Mouse (Mus musculus) forebrain, embryonic 11.5 days (tissue): ENCODE results near the gene Ncdn. TPM values are rescaled to one million over a fixed set of nuclear protein-coding genes. Genes with fewer than 3 reads are reported as not detected.

ENCODE experiments used
- ATAC-seq: fragments of 200-750 bp; cut with Nextera tagmentation; replicated peaks from 2 replicates; pipeline ENCODE4 v1.8.0; 2017; ENCODE audit warnings: moderate TSS enrichment; ENCODE audit not compliant: low FRiP score
- DNase-seq: peaks from one replicate; pipeline ENCODE4 v3.0.0-alpha.2; 2017; ENCODE audit warnings: low spot score
- H3K27ac ChIP-seq: fragments of 300-500 bp; sonication (generic); 2 replicates; pipeline ENCODE4 v1.5.1; 2014; ENCODE audit warnings: low read depth, low read length
- H3K27me3 ChIP-seq: fragments of 300-500 bp; sonication (generic); 2 replicates; pipeline ENCODE4 v1.6.1; 2014; ENCODE audit warnings: mild to moderate bottlenecking, low read length, mixed read lengths; ENCODE audit not compliant: control insufficient read depth, insufficient read depth
- H3K36me3 ChIP-seq: fragments of 300-500 bp; sonication (generic); 2 replicates; pipeline ENCODE4 v1.6.1; 2014; ENCODE audit warnings: mild to moderate bottlenecking, low read length, moderate library complexity, mixed read lengths; ENCODE audit not compliant: control insufficient read depth, insufficient read depth
- H3K4me1 ChIP-seq: fragments of 300-500 bp; sonication (generic); replicated peaks from 2 replicates; pipeline ENCODE4 v1.6.1; 2014; ENCODE audit warnings: low read length, mixed read lengths; ENCODE audit not compliant: control insufficient read depth, insufficient read depth
- H3K4me2 ChIP-seq: fragments of 300-500 bp; sonication (generic); 2 replicates; pipeline ENCODE4 v1.6.1; 2014; ENCODE audit warnings: low read depth, mild to moderate bottlenecking, low read length, moderate library complexity, mixed read lengths; ENCODE audit not compliant: severe bottlenecking
- H3K4me3 ChIP-seq: fragments of 300-500 bp; sonication (generic); 2 replicates; pipeline ENCODE4 v1.5.1; 2014; ENCODE audit warnings: low read depth, low read length
- H3K9ac ChIP-seq: fragments of 300-500 bp; sonication (generic); 2 replicates; pipeline ENCODE4 v1.6.1; 2014; ENCODE audit warnings: low read length
- H3K9me3 ChIP-seq: fragments of 300-500 bp; sonication (generic); 2 replicates; pipeline ENCODE4 v1.6.1; 2016; ENCODE audit warnings: low read length, mixed read lengths; ENCODE audit not compliant: control insufficient read depth
- WGBS: fragments of 180-500 bp; shearing (Covaris S2); extraction: QIAGEN DNeasy Blood & Tissue Kit; methylation state at CpG from one replicate; pipeline ENCODE4 v1.1.7; 2014; 5-methylcytosine and 5-hydroxymethylcytosine counted together
- polyA plus RNA-seq: library from polyadenylated mRNA; unstranded; fragments of >200 nt; fragmentation: Nextera tagmentation; extraction: Ambion mirVana; gene quantifications from 2 replicates; pipeline ENCODE4 v1.2.1, GENCODE M21; 2014

Gene Ncdn
- polyA plus RNA-seq, 1 experiment from 2014 or later, result 37.3 TPM

DNA sequence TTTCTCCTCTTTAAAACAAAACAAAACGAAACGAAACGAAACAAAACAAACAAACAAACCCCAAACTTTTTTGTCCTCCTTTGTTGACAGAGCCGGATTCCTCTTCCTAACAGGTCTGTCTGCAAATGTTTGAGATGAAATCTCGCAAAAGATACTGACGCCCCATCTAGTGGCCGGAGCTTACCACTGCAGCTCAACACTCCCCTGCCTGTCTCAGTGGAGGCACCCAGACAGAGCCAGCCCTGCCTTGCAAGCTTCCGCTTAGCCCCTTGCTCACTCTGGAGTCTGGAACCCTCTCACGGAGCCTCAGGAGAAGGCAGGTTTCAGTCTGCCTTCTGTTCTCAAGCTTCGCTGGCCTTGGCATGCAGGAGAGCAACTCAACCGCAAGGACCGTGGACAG is 11.8 kb downstream of the Ncdn start:
- ATAC-seq (0 out of 2 replicates have a peak, but pooled peaks have one; percentile 37), DNase-seq (peak; percentile 90)
- Histone ChIP-seq H3K4me2 (no peak overlapping the region), H3K4me1 (0 out of 2 replicates have a peak, but pooled peaks cover 5% of the 10 kb centered on the region), H3K27ac (no peak overlapping the region), H3K9me3 (no peaks in the 10 kb centered on the region), H3K36me3 (no peaks in the 10 kb centered on the region; the same call in 1 of the 2 replicates), H3K9ac (peak overlapping the region; percentile 23; the same call in 1 of the 2 replicates), H3K27me3 (peaks cover 33% of the 10 kb centered on the region), H3K4me3 (no peak overlapping the region)
- 6% methylated on average over 12 of the region's 12 CpGs for WGBS

DNA sequence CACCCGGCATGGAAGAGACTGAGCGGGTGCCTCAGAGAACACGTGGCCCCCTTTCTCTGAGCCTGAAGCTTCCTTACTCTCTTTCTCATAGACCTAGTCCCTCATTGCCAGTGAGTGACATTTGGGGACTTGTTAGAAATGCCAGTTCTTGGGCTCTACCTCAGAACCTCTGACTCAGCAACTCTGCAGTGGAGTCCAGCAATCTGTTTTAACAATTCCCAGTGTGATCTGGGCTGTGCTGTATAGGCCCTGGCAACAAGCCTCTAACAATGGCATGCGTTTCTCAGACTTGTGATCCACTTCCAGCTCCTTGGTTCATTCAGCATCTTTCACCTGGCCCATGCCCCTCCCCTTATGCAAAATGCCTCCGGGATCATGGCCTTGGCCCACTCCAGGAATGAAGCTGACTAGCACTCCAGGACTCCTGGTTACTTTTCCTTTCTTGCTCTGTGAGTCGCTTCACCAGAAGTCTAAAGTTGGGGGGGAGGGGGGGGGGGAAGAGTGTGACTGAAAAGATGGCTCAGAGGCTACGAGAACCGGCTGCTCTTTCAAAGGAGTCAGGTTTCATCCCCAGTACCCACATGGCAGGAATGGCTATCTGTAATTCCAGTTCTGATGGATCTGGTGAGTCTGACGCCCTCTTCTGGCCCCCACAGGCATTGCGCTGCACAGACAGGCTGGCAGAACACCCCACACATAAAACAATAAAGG is 13.1 kb downstream of the Ncdn start:
- no peak overlapping the region for H3K9ac ChIP-seq
- ATAC-seq, result no peak; the same call in 1 of the 2 replicates
- DNase-seq, result peak; percentile 71
- H3K27me3 ChIP-seq, result peaks cover 46% of the 10 kb centered on the region
- no peaks in the 10 kb centered on the region; the same call in 1 of the 2 replicates for H3K36me3 ChIP-seq
- H3K27ac ChIP-seq, result no peak overlapping the region
- H3K4me2 ChIP-seq, result no peak overlapping the region
- 11% methylated on average over 10 of the region's 10 CpGs for WGBS
- no peak overlapping the region for H3K4me3 ChIP-seq
- H3K4me1 ChIP-seq, result peaks cover 13% of the 10 kb centered on the region
- H3K9me3 ChIP-seq, result no peaks in the 10 kb centered on the region

DNA sequence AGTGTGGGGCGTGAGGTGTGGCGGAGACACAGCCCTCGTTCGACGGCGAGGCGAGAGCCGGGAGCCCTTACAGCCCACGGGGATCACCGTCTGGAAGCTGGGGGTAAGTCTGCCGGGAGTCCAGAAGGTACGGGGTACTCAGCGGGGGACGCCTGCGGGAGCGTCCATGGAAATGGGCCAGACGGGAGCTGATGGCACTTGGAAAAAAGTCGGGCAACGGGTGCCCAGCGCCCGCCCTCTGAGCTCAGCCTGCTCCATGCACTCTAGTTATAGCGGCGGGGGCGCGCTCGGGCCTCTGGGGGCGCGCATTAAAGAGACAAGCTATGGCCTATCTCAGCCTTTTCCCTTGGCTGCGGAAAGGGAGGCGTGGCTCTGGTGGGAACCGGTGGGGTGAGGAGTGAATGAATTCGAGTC is 17.2 kb downstream of the Ncdn start, which contains the start of gene Tfap2e:
TSS of gene Tfap2e (minus strand) at position 240 of the 414 bp plus-strand sequence.
- under 1% methylated on average over 32 of the region's 32 CpGs for WGBS
- Histone ChIP-seq H3K27ac (no peak within 1 kb of the TSS), H3K4me1 (peaks cover 8% of the 10 kb centered on the region), H3K4me2 (peak within 1 kb of the TSS; percentile 40), H3K9ac (no peak within 1 kb of the TSS), H3K36me3 (no peaks in the 10 kb centered on the region), H3K9me3 (no peaks in the 10 kb centered on the region), H3K4me3 (peak within 1 kb of the TSS; percentile 15), H3K27me3 (peaks cover 84% of the 10 kb centered on the region)
- DNase-seq (peak; percentile 78), ATAC-seq (peak; percentile 30; the same call in 1 of the 2 replicates)

DNA sequence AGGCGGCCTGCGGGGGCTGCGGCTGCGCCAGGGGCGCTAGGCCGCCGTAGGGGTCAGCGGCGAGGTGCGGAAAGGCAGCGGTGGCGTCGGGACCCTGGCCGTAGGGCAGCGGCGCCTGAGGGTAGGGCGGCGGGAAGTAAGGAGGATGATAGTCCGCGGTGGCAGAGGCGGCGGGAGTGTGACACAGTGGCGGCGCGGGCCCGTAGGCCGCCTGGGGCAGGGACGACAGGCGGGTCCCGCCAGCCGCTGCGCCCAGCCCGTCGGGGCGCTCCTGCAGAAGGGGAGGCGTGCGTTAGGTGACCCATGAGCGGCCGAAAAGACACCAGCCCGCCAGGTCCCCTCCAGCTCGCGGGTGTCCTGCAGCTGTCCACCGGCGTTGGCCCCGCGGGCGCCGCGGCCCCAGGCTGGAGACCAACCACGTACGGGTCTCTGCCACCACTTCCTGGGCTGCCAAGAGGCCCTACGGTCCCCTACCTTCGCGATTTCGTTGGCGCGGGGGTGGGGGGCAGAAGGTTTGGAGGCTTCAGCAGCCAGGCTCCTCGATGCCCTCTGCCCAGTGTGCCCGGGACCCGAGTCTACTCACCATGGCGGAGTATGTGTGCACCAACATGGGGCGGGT is 17.7 kb downstream of the Ncdn start:
- no peak; the same call in 1 of the 2 replicates for ATAC-seq
- peaks cover 89% of the 10 kb centered on the region for H3K27me3 ChIP-seq

DNA sequence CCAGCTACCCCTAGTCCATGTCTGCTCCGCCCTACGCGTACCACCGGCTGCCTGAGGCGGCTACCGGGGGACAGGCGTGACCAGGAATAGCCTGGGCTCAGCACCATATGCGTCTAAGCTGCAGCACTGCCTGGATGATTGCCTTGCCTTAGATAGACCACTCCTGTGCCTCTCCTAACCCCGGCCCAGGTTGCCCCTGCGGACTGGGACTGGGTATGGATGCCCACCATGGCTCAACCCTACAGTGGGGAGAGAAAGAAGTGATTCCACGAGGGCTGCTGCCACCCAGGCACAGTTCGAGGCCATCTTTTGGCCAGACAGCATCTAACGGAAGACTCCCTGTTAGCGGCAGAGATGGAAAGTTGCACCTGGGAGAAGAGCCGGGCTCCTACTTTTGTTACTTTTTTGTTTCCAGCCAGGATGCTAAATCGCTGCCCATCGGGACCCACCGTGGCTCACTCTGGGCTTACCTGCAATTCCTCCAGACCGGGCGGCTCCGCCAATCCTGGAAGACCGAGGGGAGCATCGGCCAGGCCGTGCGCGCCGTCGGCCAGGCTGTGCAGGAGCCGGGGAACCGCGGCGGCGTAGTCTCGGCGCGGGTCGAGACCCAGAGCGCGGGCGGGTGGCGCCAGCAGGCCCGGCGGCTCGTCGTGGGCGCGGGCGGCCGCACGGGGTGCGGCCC is 18.4 kb downstream of the Ncdn start:
- H3K27ac ChIP-seq, result no peak overlapping the region
- peaks cover 8% of the 10 kb centered on the region for H3K4me1 ChIP-seq
- H3K4me2 ChIP-seq, result peak overlapping the region; percentile 24; the same call in 1 of the 2 replicates
- no peak for DNase-seq
- ATAC-seq, result no peak
- H3K9me3 ChIP-seq, result no peaks in the 10 kb centered on the region
- 4% methylated on average over 51 of the region's 51 CpGs for WGBS
- H3K27me3 ChIP-seq, result peaks cover 96% of the 10 kb centered on the region
- H3K4me3 ChIP-seq, result peak overlapping the region; percentile 15
- H3K36me3 ChIP-seq, result no peaks in the 10 kb centered on the region
- H3K9ac ChIP-seq, result no peak overlapping the region

More for the DNA sequence above, 17.7 kb downstream of the Ncdn start:
- Histone ChIP-seq H3K36me3 (no peaks in the 10 kb centered on the region), H3K4me3 (peak overlapping the region; percentile 15), H3K9me3 (no peaks in the 10 kb centered on the region), H3K27ac (no peak overlapping the region), H3K4me2 (peak overlapping the region; percentile 40; the same call in 1 of the 2 replicates), H3K4me1 (peaks cover 8% of the 10 kb centered on the region), H3K9ac (no peak overlapping the region)
- DNase-seq, result peak; percentile 63
- WGBS, result 3% methylated on average over 57 of the region's 62 CpGs

DNA sequence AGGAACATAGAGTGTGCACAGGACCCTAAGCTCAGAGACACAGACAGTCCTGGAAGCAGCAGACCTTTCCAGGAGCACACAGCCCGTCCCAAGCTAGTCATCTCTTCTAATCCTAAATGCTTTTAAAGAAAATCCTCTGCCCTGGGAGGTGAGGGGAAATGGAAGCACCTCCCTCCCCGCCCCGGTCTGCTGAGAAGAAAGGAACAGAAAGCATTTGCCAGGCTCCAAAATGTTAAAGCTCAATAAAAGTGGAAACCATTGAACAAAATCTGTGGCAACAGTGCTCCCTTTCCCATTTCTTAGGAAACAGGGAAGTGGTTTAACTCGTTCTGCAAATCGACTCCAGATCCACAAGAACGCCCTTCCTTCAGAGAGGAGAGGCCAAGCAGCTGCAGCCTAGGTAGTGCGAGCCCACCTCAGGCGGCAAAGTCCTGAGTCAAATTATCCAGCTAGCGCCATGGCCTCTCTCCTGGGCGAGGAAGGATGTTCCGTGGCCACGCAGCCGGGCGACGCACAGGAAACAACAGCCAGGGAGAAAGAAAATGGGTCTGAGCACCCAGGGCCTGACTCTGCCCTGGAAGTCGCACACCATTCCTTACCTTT is 19.1 kb downstream of the Ncdn start:
- Histone ChIP-seq H3K27me3 (peaks cover 96% of the 10 kb centered on the region), H3K27ac (no peak overlapping the region), H3K4me3 (no peak overlapping the region), H3K4me2 (no peak overlapping the region), H3K9ac (no peak overlapping the region), H3K9me3 (no peaks in the 10 kb centered on the region), H3K36me3 (no peaks in the 10 kb centered on the region), H3K4me1 (peaks cover 8% of the 10 kb centered on the region)
- ATAC-seq (no peak), DNase-seq (no peak)
- 1% methylated on average over 16 of the region's 16 CpGs for WGBS

DNA sequence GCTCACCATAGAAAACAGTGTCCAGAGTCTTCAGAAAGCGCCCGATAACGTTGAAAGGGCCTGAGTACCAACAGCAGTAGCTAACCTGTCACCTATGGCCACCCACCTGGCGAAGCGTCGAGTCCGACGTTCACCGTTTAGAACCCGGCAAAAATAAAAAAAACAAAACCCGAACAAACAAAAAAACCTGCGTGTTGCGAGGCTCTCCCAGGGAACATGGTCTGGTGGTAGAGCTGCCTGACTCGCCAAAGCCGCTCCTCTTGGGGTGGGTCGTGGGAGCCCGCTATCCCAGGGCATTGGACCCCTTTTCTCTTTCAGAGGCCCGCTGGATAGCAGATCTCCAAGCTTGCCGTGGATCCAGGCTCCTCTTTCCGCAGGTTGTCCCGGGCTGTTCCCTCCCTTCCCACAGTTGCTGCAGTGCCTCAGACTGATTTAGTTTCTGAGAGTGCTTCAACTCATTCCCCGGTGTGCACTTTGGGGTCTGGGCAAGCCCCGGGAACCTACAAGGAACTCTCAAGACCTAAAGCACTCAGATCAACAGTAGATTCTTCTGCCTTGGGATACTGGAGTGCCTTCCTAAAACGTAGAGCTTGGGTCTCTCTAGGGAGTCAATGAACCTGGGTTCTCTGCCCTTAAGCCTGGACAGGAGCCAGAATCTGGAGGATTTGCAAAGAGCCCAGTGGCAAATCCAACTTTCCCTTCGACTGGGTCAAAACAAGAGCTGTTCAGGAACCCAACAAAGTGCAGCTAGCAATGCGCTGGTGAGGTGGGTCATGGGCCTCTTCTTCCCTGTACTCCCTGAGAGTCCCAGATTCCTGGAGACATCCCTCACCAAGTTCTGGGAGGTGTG is 20.5 kb downstream of the Ncdn start:
- Histone ChIP-seq H3K27me3 (peaks cover 82% of the 10 kb centered on the region), H3K27ac (no peak overlapping the region), H3K4me3 (peak overlapping the region; percentile 9), H3K36me3 (no peaks in the 10 kb centered on the region), H3K9ac (no peak overlapping the region), H3K4me2 (0 out of 2 replicates have a peak overlapping the region, but pooled peaks have one; percentile 11), H3K9me3 (no peaks in the 10 kb centered on the region), H3K4me1 (peaks cover 8% of the 10 kb centered on the region)
- ATAC-seq (no peak), DNase-seq (no peak)
- WGBS, result 3% methylated on average over 26 of the region's 26 CpGs
